Mouse (Mus musculus): ENCODE measurements around the gene Slc24a5. TPM values are rescaled to one million over a fixed set of nuclear protein-coding genes. Genes with fewer than 3 reads are reported as not detected.

The Slc24a5 gene
- 0.88 and 2.0 TPM in 2 replicates for polyA plus RNA-seq (2015; fragmentation: Nextera tagmentation; extraction: Ambion mirVana)

GRCm38 (mm10) chr2:125067894-125068293 lies at the start of gene Slc24a5:
TSS of gene Slc24a5 (plus strand) at chr2:125068124.
- peak; percentile 35 for ATAC-seq

GRCm38 (mm10) chr2:125024386-125024785 lies 43.5 kb upstream of the Slc24a5 start:
- ATAC-seq = no peak
- H3K27ac ChIP-seq (ENCODE audit: low read length) = no peak overlapping the region
- no peak overlapping the region for H3K4me2 ChIP-seq (replicated peaks; ENCODE audit: low read depth, low read length)
- H3K27me3 ChIP-seq (replicated peaks; ENCODE audit: insufficient read depth, low read length) = no peaks in the 10 kb centered on the region
- H3K4me3 ChIP-seq (ENCODE audit: low read depth, low read length) = no peak overlapping the region
- DNase-seq (ENCODE audit: low spot score) = no peak
- no peaks in the 10 kb centered on the region for H3K9me3 ChIP-seq (ENCODE audit: low read length)
- no peaks in the 10 kb centered on the region for H3K36me3 ChIP-seq (ENCODE audit: insufficient read depth, low read length)
- no peak overlapping the region for H3K9ac ChIP-seq (replicated peaks; ENCODE audit: low read depth)
- TF ChIP-seq EP300 (IDR thresholded peaks at IDR 0.05) = no peak
- 0 out of 2 replicates have a peak, but pooled peaks have one; percentile 31 for TF ChIP-seq CTCF (IDR thresholded peaks at IDR 0.05)
- WGBS = 46% methylated on average over 5 of the region's 5 CpGs
- no peaks in the 10 kb centered on the region for H3K4me1 ChIP-seq (ENCODE audit: insufficient read depth, low read depth, low read length)

More at GRCm38 (mm10) chr2:125067894-125068293, at the start of gene Slc24a5:
- no peak within 1 kb of the TSS for H3K4me2 ChIP-seq (replicated peaks; ENCODE audit: low read depth, low read length)
- no peaks in the 10 kb centered on the region for H3K4me1 ChIP-seq (ENCODE audit: insufficient read depth, low read depth, low read length)
- 48% methylated on average over 10 of the region's 10 CpGs for WGBS
- no peak for DNase-seq (ENCODE audit: low spot score)
- H3K9me3 ChIP-seq (ENCODE audit: low read length) = no peaks in the 10 kb centered on the region
- no peak within 1 kb of the TSS for H3K4me3 ChIP-seq (ENCODE audit: low read depth, low read length)
- no peaks in the 10 kb centered on the region for H3K27me3 ChIP-seq (replicated peaks; ENCODE audit: insufficient read depth, low read length)
- H3K9ac ChIP-seq (replicated peaks; ENCODE audit: low read depth) = no peak within 1 kb of the TSS
- H3K27ac ChIP-seq (ENCODE audit: low read length) = no peak within 1 kb of the TSS
- H3K36me3 ChIP-seq (ENCODE audit: insufficient read depth, low read length) = no peaks in the 10 kb centered on the region
- no peak for TF ChIP-seq EP300 (IDR thresholded peaks at IDR 0.05)
- TF ChIP-seq CTCF (IDR thresholded peaks at IDR 0.05) = no peak

- no peak overlapping the region for H3K4me3 ChIP-seq (ENCODE audit: low read depth, low read length)
- peak; percentile 50; the same call in 1 of the 2 replicates for TF ChIP-seq EP300 (IDR thresholded peaks at IDR 0.05)
- no peak for TF ChIP-seq CTCF (IDR thresholded peaks at IDR 0.05)
- no peaks in the 10 kb centered on the region for H3K4me1 ChIP-seq (ENCODE audit: insufficient read depth, low read depth, low read length)
- no peaks in the 10 kb centered on the region for H3K27me3 ChIP-seq (replicated peaks; ENCODE audit: insufficient read depth, low read length)
- H3K4me2 ChIP-seq (replicated peaks; ENCODE audit: low read depth, low read length) = peak overlapping the region; percentile 17; the same call in 1 of the 2 replicates
- DNase-seq (ENCODE audit: low spot score) (peak; percentile 42), ATAC-seq (peak; percentile 40; the same call in 1 of the 2 replicates)
- no peaks in the 10 kb centered on the region for H3K9me3 ChIP-seq (ENCODE audit: low read length)
- WGBS = 30% methylated on average over 14 of the region's 14 CpGs
- no peak overlapping the region for H3K9ac ChIP-seq (replicated peaks; ENCODE audit: low read depth)
- H3K36me3 ChIP-seq (ENCODE audit: insufficient read depth, low read length) = no peaks in the 10 kb centered on the region
- no peak overlapping the region for H3K27ac ChIP-seq (ENCODE audit: low read length)
These were observed 41.4 kb upstream of the Slc24a5 start for GRCm38 (mm10) chr2:125026358-125027000.

- Histone ChIP-seq H3K4me2 (replicated peaks; ENCODE audit: low read depth, low read length) (no peak overlapping the region), H3K4me3 (ENCODE audit: low read depth, low read length) (no peak overlapping the region), H3K27ac (ENCODE audit: low read length) (0 out of 2 replicates have a peak overlapping the region, but pooled peaks have one; percentile 51), H3K27me3 (replicated peaks; ENCODE audit: insufficient read depth, low read length) (no peaks in the 10 kb centered on the region), H3K9me3 (ENCODE audit: low read length) (no peaks in the 10 kb centered on the region), H3K4me1 (ENCODE audit: insufficient read depth, low read depth, low read length) (no peaks in the 10 kb centered on the region), H3K9ac (replicated peaks; ENCODE audit: low read depth) (no peak overlapping the region), H3K36me3 (ENCODE audit: insufficient read depth, low read length) (no peaks in the 10 kb centered on the region)
- TF ChIP-seq CTCF (IDR thresholded peaks at IDR 0.05) (no peak), EP300 (IDR thresholded peaks at IDR 0.05) (peak; percentile 84)
- ATAC-seq (peak; percentile 78), DNase-seq (ENCODE audit: low spot score) (peak; percentile 55)
- WGBS = 53% methylated on average over 7 of the region's 7 CpGs
These were observed 37.3 kb upstream of the Slc24a5 start for GRCm38 (mm10) chr2:125030591-125030990.

GRCm38 (mm10) chr2:125031111-125031510 lies 36.8 kb upstream of the Slc24a5 start:
- no peaks in the 10 kb centered on the region for H3K9me3 ChIP-seq (ENCODE audit: low read length)
- no peaks in the 10 kb centered on the region for H3K27me3 ChIP-seq (replicated peaks; ENCODE audit: insufficient read depth, low read length)
- H3K4me2 ChIP-seq (replicated peaks; ENCODE audit: low read depth, low read length) = no peak overlapping the region
- 55% methylated on average over 8 of the region's 8 CpGs for WGBS
- no peak overlapping the region for H3K4me3 ChIP-seq (ENCODE audit: low read depth, low read length)
- H3K9ac ChIP-seq (replicated peaks; ENCODE audit: low read depth) = no peak overlapping the region
- H3K36me3 ChIP-seq (ENCODE audit: insufficient read depth, low read length) = no peaks in the 10 kb centered on the region
- ATAC-seq (peak; percentile 68), DNase-seq (ENCODE audit: low spot score) (peak; percentile 57)
- H3K27ac ChIP-seq (ENCODE audit: low read length) = no peak overlapping the region
- TF ChIP-seq CTCF (IDR thresholded peaks at IDR 0.05) (no peak), EP300 (IDR thresholded peaks at IDR 0.05) (no peak)
- no peaks in the 10 kb centered on the region for H3K4me1 ChIP-seq (ENCODE audit: insufficient read depth, low read depth, low read length)

- Histone ChIP-seq H3K9me3 (ENCODE audit: low read length) (no peaks in the 10 kb centered on the region), H3K27me3 (replicated peaks; ENCODE audit: insufficient read depth, low read length) (no peaks in the 10 kb centered on the region), H3K36me3 (ENCODE audit: insufficient read depth, low read length) (no peaks in the 10 kb centered on the region), H3K4me3 (ENCODE audit: low read depth, low read length) (no peak overlapping the region), H3K4me1 (ENCODE audit: insufficient read depth, low read depth, low read length) (no peaks in the 10 kb centered on the region), H3K27ac (ENCODE audit: low read length) (no peak overlapping the region), H3K4me2 (replicated peaks; ENCODE audit: low read depth, low read length) (no peak overlapping the region), H3K9ac (replicated peaks; ENCODE audit: low read depth) (no peak overlapping the region)
- TF ChIP-seq EP300 (IDR thresholded peaks at IDR 0.05) (no peak), CTCF (IDR thresholded peaks at IDR 0.05) (no peak)
- ATAC-seq (no peak), DNase-seq (ENCODE audit: low spot score) (no peak)
- 78% methylated on average over 12 of the region's 12 CpGs for WGBS
These were observed 36.2 kb upstream of the Slc24a5 start for GRCm38 (mm10) chr2:125031562-125032257.

Measured in lung, postnatal 0 days (tissue).